Mouse (Mus musculus) myocyte (in vitro differentiated cells): ENCODE results near the gene Adgrl2.

Experiments used
- CEBPB ChIP-seq: IDR thresholded peaks from 2 replicates; pipeline ENCODE4 v1.6.1; 2011; ENCODE audit warnings: mild to moderate bottlenecking, moderate library complexity; ENCODE audit not compliant: poor library complexity, insufficient read depth, severe bottlenecking
- MAX ChIP-seq: IDR thresholded peaks from one replicate; pipeline ENCODE4 v1.6.1; 2011; ENCODE audit warnings: low read depth, mild to moderate bottlenecking, control low read depth
- MYOD1 ChIP-seq, 3 experiments: IDR thresholded peaks; one replicate each; pipeline ENCODE4 v1.6.1; 2011; ENCODE audit warnings: control low read depth in 2 of 3, low read depth in 2 of 3, mild to moderate bottlenecking in 2 of 3, moderate library complexity in 1 of 3; ENCODE audit not compliant: insufficient read length in 2 of 3, control insufficient read depth in 1 of 3
- MYOG ChIP-seq, 3 experiments: IDR thresholded peaks; one replicate each; pipeline ENCODE4 v1.6.1; 2011; ENCODE audit warnings: control low read depth in 2 of 3, low read depth in 2 of 3, mild to moderate bottlenecking in 2 of 3; ENCODE audit not compliant: insufficient read length in 2 of 3, control insufficient read depth in 1 of 3, insufficient read depth in 1 of 3
- POLR2A ChIP-seq: IDR thresholded peaks from one replicate; pipeline ENCODE4 v1.6.1; 2011; ENCODE audit warnings: low read depth, mild to moderate bottlenecking, control low read depth, moderate library complexity; ENCODE audit not compliant: insufficient read length
- POLR2AphosphoS2 ChIP-seq: IDR thresholded peaks from one replicate; pipeline ENCODE4 v1.6.1; 2011; ENCODE audit warnings: low read depth, control low read depth; ENCODE audit not compliant: insufficient read length
- SRF ChIP-seq: IDR thresholded peaks from one replicate; pipeline ENCODE4 v1.6.1; 2011; ENCODE audit warnings: low read depth; ENCODE audit not compliant: control insufficient read depth, insufficient read length
- TCF12 ChIP-seq: IDR thresholded peaks from one replicate; pipeline ENCODE4 v1.6.1; 2011; ENCODE audit warnings: mild to moderate bottlenecking, control low read depth; ENCODE audit not compliant: poor library complexity, insufficient read depth, severe bottlenecking
- USF1 ChIP-seq: IDR thresholded peaks from one replicate; pipeline ENCODE4 v1.6.1; 2011; ENCODE audit warnings: low read depth, mild to moderate bottlenecking, control low read depth, moderate library complexity

DNA sequence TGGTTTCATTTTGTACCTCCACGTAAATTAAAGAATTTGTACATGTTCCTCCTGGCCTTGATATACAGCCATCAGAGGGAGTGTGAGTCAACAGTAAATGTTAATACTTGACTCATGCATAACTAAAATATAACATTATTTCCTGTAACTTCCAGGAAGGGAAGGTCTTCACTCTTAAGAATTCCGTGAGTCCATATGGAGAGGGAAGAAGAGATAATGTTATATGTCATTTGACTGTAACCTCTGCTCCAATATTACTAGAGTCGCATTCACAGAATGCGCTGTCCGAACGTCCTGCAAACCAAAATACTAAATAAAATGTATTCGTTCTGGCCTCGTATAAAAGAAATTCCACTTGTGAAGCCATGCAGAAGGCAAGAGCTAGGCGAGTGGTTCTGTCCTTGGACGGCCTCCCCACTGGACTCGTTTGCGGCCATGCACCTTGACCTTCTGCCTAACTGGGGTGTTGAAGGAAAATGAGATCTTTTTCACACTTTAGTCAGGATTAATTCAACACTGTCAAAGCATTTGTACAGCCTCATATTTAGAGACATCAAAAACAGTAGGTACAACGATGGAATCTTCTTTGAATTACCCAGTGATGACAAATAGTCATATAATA lies 68.3 kb downstream of the Adgrl2 start:
- no peak for TF ChIP-seq TCF12
- no peak for TF ChIP-seq POLR2A
- TF ChIP-seq MYOG (IDR thresholded peaks at IDR 0.05; ENCODE audit: control insufficient read depth in 1 of 3, insufficient read depth in 1 of 3, insufficient read length in 2 of 3, low read depth in 2 of 3) = no peak
- no peak for TF ChIP-seq POLR2AphosphoS2
- TF ChIP-seq MYOD1 (IDR thresholded peaks at IDR 0.05; ENCODE audit: control insufficient read depth in 1 of 3, insufficient read length in 2 of 3, low read depth in 2 of 3) = no peak
- TF ChIP-seq USF1 = no peak
- TF ChIP-seq MAX = no peak
- no peak for TF ChIP-seq SRF
- no peak for TF ChIP-seq CEBPB
